Mouse (Mus musculus): ENCODE measurements around the gene Rab7.
A peak's percentile ranks its signal among the peaks of the same experiment; 100 is the strongest.

Rab7 gene

DNA sequence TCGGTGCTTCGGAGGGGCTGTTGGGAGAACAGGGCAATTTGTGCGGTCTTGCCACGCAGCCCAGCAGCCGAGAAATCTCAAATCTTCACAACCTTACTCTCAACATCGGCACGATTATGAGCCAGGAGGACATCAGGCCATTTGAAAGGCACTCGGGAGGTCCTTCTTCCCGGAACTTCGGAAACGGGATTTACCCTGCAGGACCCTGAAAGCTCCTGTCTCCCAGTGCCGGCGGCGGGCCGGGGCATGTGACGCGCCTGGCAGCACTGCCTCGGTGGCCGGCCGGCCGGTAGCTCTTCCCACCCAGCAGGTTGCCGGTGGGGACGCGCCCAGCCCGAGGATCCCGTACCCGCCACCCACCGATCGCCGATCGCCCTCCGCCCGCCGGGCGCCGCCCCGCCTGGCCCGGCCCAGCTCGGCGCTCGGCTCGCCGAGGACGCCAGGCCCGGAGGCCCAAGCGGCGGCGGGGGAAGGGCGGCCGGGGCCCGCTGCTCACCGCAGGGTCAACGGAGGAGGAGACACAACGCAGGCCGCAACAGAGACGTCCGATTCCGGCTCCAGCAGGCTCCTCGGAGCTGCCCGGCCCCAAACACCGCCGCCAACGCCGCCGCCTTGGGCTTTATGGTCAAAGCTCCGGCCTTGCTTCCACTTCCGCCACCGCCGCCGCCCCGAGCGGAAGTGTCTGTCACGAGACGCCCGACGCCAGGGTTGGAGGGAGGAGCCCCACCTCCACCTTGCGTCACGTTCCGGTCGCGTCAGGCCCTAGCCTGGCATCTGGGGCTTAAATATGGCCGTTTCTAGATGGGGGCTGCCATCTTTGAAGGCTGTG, at the start of gene Rab7:
Gene Rab7 (minus strand): TSS at position 694 of the 829 bp plus-strand sequence.
- DNase-seq: peak; percentile 93

GRCm38 (mm10) chr6:88088971-88089370, 43.9 kb upstream of the Rab7 start:
- no peak for DNase-seq

DNA sequence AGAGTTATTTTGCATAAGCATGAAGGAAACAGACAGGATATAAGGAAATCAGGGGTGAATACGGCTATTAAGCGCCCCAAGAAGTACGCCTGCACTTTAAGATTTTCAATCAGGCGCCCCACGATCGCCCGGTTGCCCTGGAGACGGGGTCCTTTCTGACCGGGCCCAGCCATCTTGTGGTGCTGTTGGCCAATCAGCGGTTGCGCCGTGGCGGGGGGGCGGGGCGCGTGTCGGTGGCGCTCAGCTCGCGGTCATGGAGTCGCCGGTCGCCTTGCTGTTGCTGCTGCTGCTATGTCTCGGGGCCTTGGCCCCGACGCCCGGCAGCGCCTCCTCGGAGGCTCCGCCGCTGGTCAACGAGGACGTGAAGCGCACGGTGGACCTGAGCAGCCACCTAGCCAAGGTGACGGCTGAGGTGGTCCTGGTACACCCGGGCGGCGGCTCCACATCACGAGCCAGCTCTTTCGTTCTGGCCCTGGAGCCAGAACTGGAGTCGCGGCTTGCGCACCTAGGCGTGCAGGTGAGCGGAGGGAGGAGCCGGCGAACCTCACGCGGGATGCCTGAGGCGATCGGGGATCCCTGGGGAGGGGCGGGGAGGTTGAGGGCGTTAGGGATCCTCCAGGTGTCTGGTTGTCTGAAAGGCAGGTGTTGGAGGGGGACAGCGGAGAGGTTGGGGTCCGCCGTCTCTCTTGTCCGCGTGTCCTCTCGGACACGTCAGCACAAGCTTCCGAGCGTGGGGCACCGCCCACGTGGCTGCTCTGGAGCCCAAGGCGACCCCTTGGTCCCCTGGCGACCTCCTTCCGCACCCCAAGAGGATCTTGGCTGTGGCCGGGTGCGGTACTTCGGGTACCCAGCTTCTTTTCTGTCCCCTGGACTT, 39.4 kb upstream of the Rab7 start, which contains the start of gene Rpn1:
Gene Rpn1 (plus strand): TSS at position 205 of the 874 bp plus-strand sequence.
- peak; percentile 95 for DNase-seq

DNA sequence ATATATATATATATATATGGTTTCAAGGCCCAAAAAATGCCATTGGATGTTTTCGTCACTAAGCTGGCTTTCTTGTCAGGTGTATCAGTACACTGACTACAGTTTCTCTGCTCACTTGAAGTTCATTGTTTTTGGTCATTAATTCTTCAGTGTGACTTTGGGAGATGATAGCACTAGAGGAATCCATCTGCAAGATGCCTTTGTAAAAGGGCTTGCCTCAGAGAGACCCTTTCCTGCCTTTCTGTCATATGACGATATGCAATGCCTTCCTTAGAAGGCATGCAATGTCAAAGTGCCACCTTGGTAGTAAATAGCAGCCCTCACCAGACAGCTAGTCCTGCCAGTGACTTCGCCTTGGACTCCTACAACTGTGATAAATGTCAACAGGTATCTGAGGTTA, 38.6 kb upstream of the Rab7 start:
- DNase-seq: no peak

GRCm38 (mm10) chr6:88083095-88083494, 38.0 kb upstream of the Rab7 start:
- DNase-seq: no peak

DNA sequence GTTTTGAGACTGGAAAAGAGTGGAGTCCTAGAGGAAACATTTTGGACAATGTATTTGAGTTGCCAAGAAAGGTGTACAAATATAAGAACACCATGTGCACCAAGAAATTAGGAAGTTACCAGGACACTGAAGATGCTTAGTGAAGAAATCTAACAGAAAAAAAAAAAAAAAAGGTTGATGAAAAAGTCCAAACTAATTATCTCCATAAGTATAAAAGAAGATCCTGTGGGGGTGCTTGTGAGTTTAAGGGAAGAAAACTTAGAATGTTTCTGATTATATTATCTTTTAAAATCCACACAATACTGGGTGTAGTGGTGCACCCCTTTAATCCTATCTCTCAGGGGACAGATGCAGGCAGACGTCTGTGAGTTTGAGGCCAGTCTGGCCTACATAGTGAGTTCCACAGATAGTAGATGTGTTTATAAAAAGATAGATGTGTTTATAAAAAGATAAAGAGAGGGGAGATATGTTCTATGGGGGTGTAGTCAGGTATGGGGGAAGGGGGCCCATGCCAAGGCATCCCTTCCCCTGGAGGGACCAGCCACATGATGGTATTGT, 31.0 kb upstream of the Rab7 start:
- no peak for DNase-seq

GRCm38 (mm10) chr6:88074752-88075554, 29.9 kb upstream of the Rab7 start:
- DNase-seq: peak; percentile 89

DNA sequence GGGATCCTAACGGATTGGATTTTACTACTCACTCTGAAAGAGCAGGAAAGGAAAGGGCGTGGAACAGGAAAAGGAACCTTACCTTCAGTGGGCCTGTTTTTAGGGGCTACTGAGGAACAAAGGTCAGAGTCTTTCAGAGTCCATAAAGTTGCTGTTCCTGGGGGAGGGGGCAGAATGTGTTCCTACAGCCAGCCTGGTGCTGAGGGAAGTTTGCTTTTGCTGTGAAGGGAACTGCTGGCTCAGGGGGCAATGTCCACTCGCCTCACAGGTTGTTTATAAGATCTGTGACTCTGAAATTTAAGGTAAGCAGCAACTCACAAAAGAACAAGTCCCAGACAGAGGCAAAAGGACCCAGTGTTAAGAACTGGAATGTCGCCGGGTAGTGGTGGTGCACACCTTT, 26.1 kb upstream of the Rab7 start:
- DNase-seq: no peak

DNA sequence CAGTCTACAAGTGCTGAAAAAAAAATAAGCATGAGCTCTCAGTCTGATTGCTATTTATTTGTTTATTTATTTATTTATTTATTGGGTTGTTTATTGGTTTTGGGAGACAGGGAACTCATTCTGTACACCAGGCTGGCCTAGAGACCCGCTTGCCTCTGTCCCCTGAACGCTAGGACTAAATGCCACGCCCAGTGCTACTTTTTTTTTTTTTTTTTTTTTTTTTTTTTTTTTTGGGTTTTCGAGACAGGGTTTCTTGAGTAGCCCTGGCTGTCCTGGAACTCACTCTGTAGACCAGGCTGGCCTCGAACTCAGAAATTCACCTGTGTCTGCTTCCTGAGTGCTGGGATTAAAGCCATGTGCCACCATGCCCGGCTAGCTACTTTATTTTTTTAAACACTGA, 25.4 kb upstream of the Rab7 start:
- no peak for DNase-seq

- no peak for DNase-seq
These were observed 23.7 kb upstream of the Rab7 start for GRCm38 (mm10) chr6:88068739-88069138.

- no peak for DNase-seq
These were observed 22.7 kb upstream of the Rab7 start for GRCm38 (mm10) chr6:88067722-88068121.

DNA sequence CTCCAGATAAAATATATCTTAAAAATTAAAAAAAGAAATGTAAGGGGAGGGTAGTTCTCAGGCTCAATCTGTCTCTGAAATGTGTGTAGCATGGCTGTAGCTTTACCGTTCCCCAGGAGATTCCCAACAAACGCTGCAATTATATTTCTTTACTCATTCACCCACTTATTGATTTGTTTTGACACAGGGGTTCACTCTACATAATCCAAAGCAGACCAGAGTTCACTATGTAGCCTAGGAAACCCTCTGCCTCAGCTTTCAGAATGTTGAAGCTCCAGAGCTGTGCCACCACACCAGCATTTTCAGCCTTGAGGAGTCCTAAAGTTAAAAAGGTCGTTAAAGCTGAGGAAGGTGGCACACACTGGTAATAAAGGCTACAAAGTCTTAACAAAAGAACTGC, 20.9 kb upstream of the Rab7 start:
- DNase-seq: no peak

DNA sequence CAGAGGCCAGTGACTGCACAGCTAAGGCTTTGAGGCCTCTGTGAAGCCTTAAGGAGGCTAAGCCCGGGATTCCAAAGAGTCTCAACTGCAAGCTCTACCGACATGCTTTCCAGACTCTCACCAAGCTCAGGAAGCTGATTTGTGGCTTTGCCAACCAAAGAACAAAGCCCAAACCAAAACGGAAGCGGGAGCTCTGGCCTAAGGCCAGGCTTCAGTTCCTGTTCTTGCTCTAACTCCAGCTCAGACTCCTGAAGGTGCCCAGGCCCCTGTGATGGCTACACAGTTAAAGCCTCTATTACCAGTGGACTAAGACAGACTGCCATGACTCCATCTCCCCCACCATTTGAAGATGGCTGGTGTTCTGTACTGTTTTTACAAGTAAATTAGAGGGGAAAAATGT, 20.0 kb upstream of the Rab7 start:
- no peak for DNase-seq

GRCm38 (mm10) chr6:88064072-88064642, 19.1 kb upstream of the Rab7 start:
- DNase-seq: no peak

DNA sequence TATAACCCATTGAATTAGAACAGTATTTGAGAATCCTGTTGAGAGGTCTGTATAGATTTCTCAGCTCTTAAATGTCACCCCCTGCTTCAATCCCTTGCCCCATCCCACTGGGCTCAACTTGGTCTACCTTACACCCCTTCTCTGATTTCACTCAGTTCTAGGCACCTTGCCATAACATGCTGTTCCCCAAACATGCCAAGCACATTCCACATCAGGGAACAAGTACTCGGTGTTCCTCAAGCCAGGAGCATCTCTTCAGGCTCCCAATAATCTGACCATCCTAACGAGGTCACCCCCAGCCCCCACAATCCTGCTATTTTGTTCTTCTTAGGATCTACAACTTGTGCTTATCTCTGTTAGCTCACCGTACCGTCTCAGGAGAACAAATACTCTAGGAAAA, 17.3 kb upstream of the Rab7 start:
- DNase-seq: no peak

DNA sequence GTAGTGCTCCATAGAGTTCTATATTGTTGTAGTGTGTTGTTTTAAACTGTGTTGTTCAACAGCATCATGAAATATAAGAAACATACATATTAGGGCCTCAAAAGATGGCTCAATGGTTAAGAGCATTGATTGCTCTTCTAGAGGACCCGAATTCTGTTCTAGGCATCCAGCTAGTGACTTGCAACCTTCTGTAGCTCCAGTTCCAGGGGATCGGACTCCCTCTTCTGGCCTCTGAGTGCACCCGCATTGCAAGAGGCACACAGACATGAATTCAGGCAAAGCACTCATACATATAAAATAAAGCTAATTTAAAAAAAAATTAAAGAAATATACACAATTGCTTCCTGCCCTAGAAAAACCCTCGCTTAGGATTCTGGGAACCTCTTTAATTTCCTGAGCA, 16.3 kb upstream of the Rab7 start:
- no peak for DNase-seq

DNA sequence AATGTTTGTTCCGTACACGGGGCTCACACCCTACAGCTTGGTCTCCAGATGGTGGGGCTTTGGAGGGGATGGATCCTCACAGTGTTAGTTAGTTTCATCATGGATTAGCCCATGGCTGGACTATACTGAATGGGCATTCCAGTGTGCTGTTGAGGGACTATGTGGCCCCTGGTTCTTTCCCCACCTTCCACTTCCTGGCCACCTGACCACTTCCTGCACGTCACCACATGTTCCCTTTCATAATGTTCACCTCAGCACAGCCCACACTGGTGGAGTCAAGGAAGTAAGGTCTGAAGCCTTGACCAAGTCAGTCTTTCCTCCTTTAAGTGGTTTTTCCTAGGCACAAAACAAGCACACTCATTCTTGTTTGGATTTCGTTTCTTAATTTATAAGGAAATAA, 15.5 kb upstream of the Rab7 start:
- DNase-seq: no peak

GRCm38 (mm10) chr6:88059903-88060302, 14.8 kb upstream of the Rab7 start:
- no peak for DNase-seq

DNA sequence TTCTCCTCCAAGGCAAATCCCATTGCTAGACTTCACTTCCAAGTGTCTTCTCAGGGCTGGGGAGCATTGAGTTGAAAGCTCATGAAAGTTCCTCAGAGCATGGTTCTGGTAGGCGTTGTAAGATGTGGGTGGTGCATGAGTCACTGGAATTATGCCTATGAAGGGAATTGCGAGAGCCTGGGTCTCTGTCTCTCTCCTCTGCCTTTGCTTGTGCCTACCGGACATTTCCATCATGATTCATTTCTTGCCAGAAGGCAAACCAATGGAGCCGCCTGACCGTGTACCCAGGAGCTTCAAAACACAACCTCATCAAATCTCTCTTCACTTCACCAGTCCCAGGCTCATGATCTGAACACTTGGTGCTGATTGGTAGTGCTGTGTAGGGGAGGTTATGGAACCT, 11.8 kb upstream of the Rab7 start:
- DNase-seq: no peak

DNA sequence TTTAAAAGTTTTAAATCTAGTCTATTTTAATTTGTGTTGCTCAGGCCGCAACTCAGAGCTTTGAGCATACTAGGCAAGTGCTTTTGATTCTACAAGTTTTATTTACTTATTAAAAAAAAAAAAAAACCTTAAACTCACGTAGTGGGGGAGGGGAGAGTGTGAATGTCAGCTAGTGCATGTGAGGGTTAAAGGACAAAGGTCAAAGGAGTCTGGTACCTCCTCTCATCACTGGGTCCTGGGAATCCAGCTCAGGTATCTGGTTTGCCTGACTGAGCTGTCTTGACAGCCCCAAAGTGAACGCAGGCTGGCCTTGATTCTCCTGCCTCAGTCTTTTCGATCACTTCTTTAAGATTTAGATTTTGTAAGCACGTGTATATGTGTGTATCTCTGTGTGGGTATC, 10.6 kb upstream of the Rab7 start:
- no peak for DNase-seq

DNA sequence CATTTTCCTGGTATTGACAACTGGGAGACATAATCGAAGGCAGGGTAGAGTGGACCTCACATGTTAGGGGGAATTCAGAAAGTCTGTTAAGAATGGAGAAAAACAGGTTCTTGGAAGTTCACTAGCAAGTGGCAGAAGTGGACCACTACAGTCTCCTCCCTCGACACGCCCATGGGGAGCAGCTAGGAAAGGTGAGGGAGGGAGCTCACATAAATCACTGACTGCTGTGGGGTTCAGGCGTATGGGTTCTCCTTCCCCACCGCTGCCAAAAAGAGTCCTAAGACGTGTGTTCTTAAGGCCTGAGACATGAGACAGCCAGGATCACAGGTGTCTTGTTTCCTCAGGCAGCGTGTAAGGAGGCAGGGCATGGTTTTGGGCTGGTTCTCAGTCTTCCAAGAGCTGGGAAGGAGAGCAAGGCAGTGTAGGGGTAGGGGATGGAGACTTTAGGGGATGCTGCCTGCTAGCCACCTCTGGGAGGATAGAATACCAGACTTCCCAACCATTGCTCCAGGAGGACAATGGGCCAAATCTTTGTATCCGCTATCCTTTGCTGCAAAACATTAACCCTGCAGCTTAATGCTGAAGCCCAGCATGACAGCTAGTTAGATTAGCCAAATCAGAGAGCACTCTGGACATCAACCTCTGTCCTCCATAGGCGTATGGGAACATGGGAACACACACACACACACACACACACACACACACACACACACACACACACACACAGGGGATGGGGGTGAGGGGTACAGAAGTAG, 9.2 kb upstream of the Rab7 start:
- DNase-seq: no peak

Data from cerebellum, adult 8-10 months (tissue).